Mouse (Mus musculus) kidney, embryonic 15.5 days (tissue): ENCODE results near the gene Suv39h2. TPM values are rescaled to one million over a fixed set of nuclear protein-coding genes. Genes with fewer than 3 reads are reported as not detected.

ENCODE experiments used
- ATAC-seq: fragments of 200-750 bp; cut with Nextera tagmentation; replicated peaks from 2 replicates; pipeline ENCODE4 v1.8.0; 2017; ENCODE audit warnings: moderate TSS enrichment; ENCODE audit not compliant: low FRiP score
- H3K27ac ChIP-seq: fragments of 300-500 bp; sonication (generic); 2 replicates; pipeline ENCODE4 v1.5.1; 2015; ENCODE audit warnings: mild to moderate bottlenecking, inconsistent platforms
- H3K27me3 ChIP-seq: fragments of 300-500 bp; sonication (generic); 2 replicates; pipeline ENCODE4 v1.6.1; 2015; ENCODE audit warnings: inconsistent platforms
- H3K36me3 ChIP-seq: fragments of 300-500 bp; sonication (generic); 2 replicates; pipeline ENCODE4 v1.6.1; 2015; ENCODE audit warnings: inconsistent platforms
- H3K4me1 ChIP-seq: fragments of 300-500 bp; sonication (generic); 2 replicates; pipeline ENCODE4 v1.6.1; 2015; ENCODE audit warnings: inconsistent platforms
- H3K4me2 ChIP-seq: fragments of 300-500 bp; sonication (generic); 2 replicates; pipeline ENCODE4 v1.6.1; 2015; ENCODE audit warnings: moderate library complexity, mild to moderate bottlenecking, inconsistent platforms
- H3K4me3 ChIP-seq: fragments of 300-500 bp; sonication (generic); replicated peaks from 2 replicates; pipeline ENCODE4 v1.5.1; 2015; ENCODE audit warnings: mild to moderate bottlenecking, inconsistent platforms
- H3K9ac ChIP-seq: fragments of 300-500 bp; sonication (generic); 2 replicates; pipeline ENCODE4 v1.6.1; 2015; ENCODE audit warnings: mild to moderate bottlenecking, inconsistent platforms
- H3K9me3 ChIP-seq: fragments of 300-500 bp; sonication (generic); replicated peaks from 2 replicates; pipeline ENCODE4 v1.6.1; 2016; ENCODE audit warnings: inconsistent platforms
- WGBS: fragments of 180-500 bp; shearing (Covaris S2); methylation state at CpG from one replicate; pipeline ENCODE4 v1.1.7; 2015; ENCODE audit warnings: mixed read lengths; 5-methylcytosine and 5-hydroxymethylcytosine counted together
- polyA plus RNA-seq: library from polyadenylated mRNA; unstranded; fragments of >200 nt; fragmentation: Nextera tagmentation; extraction: Ambion mirVana; gene quantifications from 2 replicates; pipeline ENCODE4 v1.2.1, GENCODE M21; 2015

The Suv39h2 gene
- polyA plus RNA-seq, 1 experiment from 2014 or later, result 18.5 TPM

- peaks cover 25% of the 10 kb centered on the region for H3K27me3 ChIP-seq
- peak overlapping the region; percentile 73 for H3K4me2 ChIP-seq
- WGBS, result 1% methylated on average over 38 of the region's 38 CpGs
- H3K9ac ChIP-seq, result 0 out of 2 replicates have a peak overlapping the region, but pooled peaks have one; percentile 8
- peaks cover 3% of the 10 kb centered on the region for H3K4me1 ChIP-seq
- H3K36me3 ChIP-seq, result no peaks in the 10 kb centered on the region
- no peaks in the 10 kb centered on the region for H3K9me3 ChIP-seq
- ATAC-seq, result peak; percentile 96
- peak overlapping the region; percentile 54 for H3K4me3 ChIP-seq
- H3K27ac ChIP-seq, result no peak overlapping the region
Measured at GRCm38 (mm10) chr2:3418883-3419431, 55.9 kb downstream of the Suv39h2 start.

GRCm38 (mm10) chr2:3415676-3416075, 59.2 kb downstream of the Suv39h2 start:
- no peak for ATAC-seq
- H3K9me3 ChIP-seq, result no peaks in the 10 kb centered on the region

GRCm38 (mm10) chr2:3414241-3414640, 60.6 kb downstream of the Suv39h2 start:
- no peak for ATAC-seq
- peaks cover 25% of the 10 kb centered on the region for H3K27me3 ChIP-seq
- H3K4me2 ChIP-seq, result no peak overlapping the region
- no peaks in the 10 kb centered on the region for H3K4me1 ChIP-seq
- no peak overlapping the region for H3K27ac ChIP-seq
- WGBS, result 43% methylated on average over 4 of the region's 4 CpGs
- no peak overlapping the region for H3K4me3 ChIP-seq
- H3K9ac ChIP-seq, result no peak overlapping the region
- no peaks in the 10 kb centered on the region for H3K9me3 ChIP-seq
- no peaks in the 10 kb centered on the region for H3K36me3 ChIP-seq

More at GRCm38 (mm10) chr2:3415676-3416075, 59.2 kb downstream of the Suv39h2 start:
- H3K4me1 ChIP-seq, result no peaks in the 10 kb centered on the region
- no peak overlapping the region for H3K4me2 ChIP-seq
- H3K9ac ChIP-seq, result no peak overlapping the region
- H3K27me3 ChIP-seq, result peaks cover 25% of the 10 kb centered on the region
- no peak overlapping the region for H3K4me3 ChIP-seq
- H3K36me3 ChIP-seq, result no peaks in the 10 kb centered on the region
- WGBS, result 41% methylated on average over 1 of the region's 1 CpGs
- H3K27ac ChIP-seq, result no peak overlapping the region

GRCm38 (mm10) chr2:3407756-3408155, 67.1 kb downstream of the Suv39h2 start:
- Histone ChIP-seq H3K27ac (no peak overlapping the region), H3K36me3 (no peaks in the 10 kb centered on the region), H3K4me1 (no peaks in the 10 kb centered on the region), H3K9ac (no peak overlapping the region), H3K4me2 (no peak overlapping the region), H3K9me3 (no peaks in the 10 kb centered on the region), H3K27me3 (no peaks in the 10 kb centered on the region), H3K4me3 (no peak overlapping the region)
- no peak for ATAC-seq
- 65% methylated on average over 7 of the region's 7 CpGs for WGBS

- Histone ChIP-seq H3K4me1 (no peaks in the 10 kb centered on the region), H3K4me2 (no peak overlapping the region), H3K27ac (no peak overlapping the region), H3K9ac (no peak overlapping the region), H3K36me3 (no peaks in the 10 kb centered on the region), H3K4me3 (no peak overlapping the region), H3K9me3 (no peaks in the 10 kb centered on the region), H3K27me3 (no peaks in the 10 kb centered on the region)
- 83% methylated on average over 4 of the region's 4 CpGs for WGBS
- ATAC-seq, result no peak
Measured at GRCm38 (mm10) chr2:3405981-3406380, 68.8 kb downstream of the Suv39h2 start.

Other genes starting within 250 kb of the Suv39h2 start
- gene Nmt2, start 190.8 kb downstream of the Suv39h2 start, polyA plus RNA-seq, result 44.6 and 45.8 TPM in 2 replicates
- 19.9 and 20.3 TPM in 2 replicates for gene Rpp38, start 142.4 kb downstream of the Suv39h2 start, polyA plus RNA-seq
- gene Acbd7, start 138.9 kb downstream of the Suv39h2 start, polyA plus RNA-seq, result 0.65 and 1.0 TPM in 2 replicates
- gene Olah, start 77.8 kb downstream of the Suv39h2 start, polyA plus RNA-seq, result not detected in 2 replicates
- not detected in 2 replicates for gene Meig1, start 52.4 kb downstream of the Suv39h2 start, polyA plus RNA-seq
- gene Dclre1c, start 50.9 kb downstream of the Suv39h2 start, polyA plus RNA-seq, result 6.5 and 6.9 TPM in 2 replicates
- gene Gm45902, start 37.8 kb upstream of the Suv39h2 start, polyA plus RNA-seq, result 5.8 TPM in 2 replicates
- gene Hspa14, start 37.8 kb upstream of the Suv39h2 start, polyA plus RNA-seq, result 116 and 118 TPM in 2 replicates
- 0.12 and 0.19 TPM in 2 replicates for gene Cdnf, start 38.0 kb upstream of the Suv39h2 start, polyA plus RNA-seq
- gene Fam107b, start 95.5 kb upstream of the Suv39h2 start, polyA plus RNA-seq, result 58.7 and 59.9 TPM in 2 replicates